Mouse (Mus musculus): Measurements from ENCODE around the gene Camta2. TPM values are rescaled to one million over a fixed set of nuclear protein-coding genes. Genes with fewer than 3 reads are reported as not detected.
A peak's percentile ranks its signal among the peaks of the same experiment; 100 is the strongest.

Gene Camta2
- polyA plus RNA-seq, 1 experiment from 2014 or later = 10.8 TPM

DNA sequence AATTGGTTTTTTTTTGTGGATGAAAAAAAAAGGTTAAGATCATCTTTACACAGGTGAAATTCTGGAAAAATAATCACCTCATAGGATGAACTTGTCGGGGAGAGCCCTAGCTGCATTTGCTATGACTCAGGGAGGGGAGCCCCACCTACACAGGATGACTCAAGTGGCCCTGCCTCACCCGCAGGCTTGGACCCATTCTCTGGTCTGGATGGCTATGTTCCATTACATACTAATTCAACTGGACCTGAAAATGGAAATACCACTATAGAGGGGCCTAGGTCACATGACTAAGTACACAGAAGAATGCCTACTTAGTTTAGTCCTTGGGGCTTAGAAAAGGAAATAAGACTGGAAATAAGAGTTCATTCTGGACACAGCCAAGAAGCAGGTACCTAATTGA is 36.5 kb downstream of the Camta2 start:
- no peak overlapping the region for H3K4me3 ChIP-seq (ENCODE audit: low read depth, low read length)
- no peaks in the 10 kb centered on the region for H3K27me3 ChIP-seq (ENCODE audit: control insufficient read depth, insufficient read depth, low read length)
- no peak overlapping the region for H3K4me2 ChIP-seq (ENCODE audit: low read depth, low read length, severe bottlenecking)
- no peak overlapping the region for H3K27ac ChIP-seq (ENCODE audit: low read depth, low read length)
- peaks cover 21% of the 10 kb centered on the region for H3K36me3 ChIP-seq (ENCODE audit: control insufficient read depth, insufficient read depth, low read length)
- no peak overlapping the region for H3K9ac ChIP-seq (ENCODE audit: low read length)
- H3K9me3 ChIP-seq (ENCODE audit: control insufficient read depth, low read length) = no peaks in the 10 kb centered on the region
- no peak for ATAC-seq (replicated peaks; ENCODE audit: low FRiP score)
- DNase-seq (ENCODE audit: low spot score) = no peak
- 82% methylated on average over 2 of the region's 2 CpGs for WGBS
- peaks cover 29% of the 10 kb centered on the region for H3K4me1 ChIP-seq (replicated peaks; ENCODE audit: control insufficient read depth, insufficient read depth, low read length)

DNA sequence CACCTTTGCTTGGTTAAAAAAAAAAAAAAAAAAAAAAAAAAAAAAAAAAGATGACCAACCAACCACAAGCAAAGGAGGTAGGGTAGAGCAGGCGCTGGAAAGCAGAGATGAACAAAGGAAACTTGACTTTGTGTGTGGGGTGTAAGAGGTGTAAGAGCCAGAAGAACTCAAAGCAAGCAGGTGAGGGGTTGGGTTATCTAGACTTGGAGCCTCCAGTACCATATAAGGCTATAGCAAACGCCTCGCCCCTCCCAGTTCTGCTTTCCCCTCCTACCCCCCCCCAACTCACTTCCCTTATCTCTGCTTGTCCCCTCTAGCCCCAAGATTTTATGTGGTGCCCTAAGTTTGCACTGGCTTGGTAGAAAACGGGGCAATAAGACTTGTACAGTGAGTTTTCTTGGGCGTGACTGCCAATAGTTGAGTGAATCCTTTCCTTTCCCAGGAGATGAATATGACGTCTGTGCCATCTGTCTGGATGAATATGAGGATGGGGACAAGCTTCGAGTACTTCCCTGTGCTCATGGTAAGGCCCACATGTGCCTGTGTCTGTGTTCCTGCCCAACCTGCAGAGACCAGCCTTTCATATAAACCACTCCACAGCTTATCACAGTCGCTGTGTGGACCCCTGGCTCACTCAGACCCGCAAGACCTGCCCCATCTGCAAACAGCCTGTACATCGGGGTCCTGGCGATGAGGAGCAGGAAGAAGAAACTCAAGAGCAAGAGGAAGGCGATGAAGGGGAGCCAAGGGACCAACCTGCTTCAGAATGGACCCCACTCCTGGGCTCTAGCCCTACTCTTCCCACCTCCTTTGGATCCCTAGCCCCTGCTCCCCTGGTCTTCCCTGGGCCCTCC is 37.4 kb downstream of the Camta2 start:
- peak; percentile 46 for DNase-seq (ENCODE audit: low spot score)
- 86% methylated on average over 11 of the region's 12 CpGs for WGBS
- H3K9me3 ChIP-seq (ENCODE audit: control insufficient read depth, low read length) = no peaks in the 10 kb centered on the region
- no peak overlapping the region for H3K4me2 ChIP-seq (ENCODE audit: low read depth, low read length, severe bottlenecking)
- no peak overlapping the region for H3K4me3 ChIP-seq (ENCODE audit: low read depth, low read length)
- no peaks in the 10 kb centered on the region for H3K27me3 ChIP-seq (ENCODE audit: control insufficient read depth, insufficient read depth, low read length)
- H3K27ac ChIP-seq (ENCODE audit: low read depth, low read length) = no peak overlapping the region
- no peak for ATAC-seq (replicated peaks; ENCODE audit: low FRiP score)
- H3K4me1 ChIP-seq (replicated peaks; ENCODE audit: control insufficient read depth, insufficient read depth, low read length) = peaks cover 29% of the 10 kb centered on the region
- no peak overlapping the region for H3K9ac ChIP-seq (ENCODE audit: low read length)
- H3K36me3 ChIP-seq (ENCODE audit: control insufficient read depth, insufficient read depth, low read length) = peaks cover 21% of the 10 kb centered on the region

DNA sequence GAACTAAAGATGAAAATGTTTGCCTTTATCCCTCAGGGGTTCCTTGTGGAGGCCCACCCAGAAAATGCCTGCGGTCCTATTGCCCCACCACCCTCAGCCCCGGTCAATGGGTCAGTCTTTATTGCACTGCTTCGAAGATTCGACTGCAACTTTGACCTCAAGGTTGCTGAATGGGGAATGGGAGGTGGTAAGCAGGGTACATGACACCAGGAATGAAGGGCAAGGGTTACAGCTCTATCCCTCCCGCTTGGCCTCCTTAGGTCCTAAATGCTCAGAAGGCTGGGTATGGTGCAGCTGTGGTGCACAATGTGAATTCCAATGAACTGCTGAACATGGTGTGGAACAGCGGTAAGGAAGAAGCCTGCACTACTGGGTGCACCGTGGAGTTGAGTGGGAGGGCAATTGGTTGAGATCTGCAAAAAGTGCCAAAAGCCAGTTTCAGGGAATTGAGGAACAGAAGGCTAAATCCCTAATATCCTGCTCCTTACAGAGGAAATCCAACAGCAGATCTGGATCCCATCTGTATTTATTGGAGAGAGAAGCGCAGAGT is 38.6 kb downstream of the Camta2 start:
- peaks cover 24% of the 10 kb centered on the region for H3K36me3 ChIP-seq (ENCODE audit: control insufficient read depth, insufficient read depth, low read length)
- H3K4me1 ChIP-seq (replicated peaks; ENCODE audit: control insufficient read depth, insufficient read depth, low read length) = peaks cover 29% of the 10 kb centered on the region
- H3K27ac ChIP-seq (ENCODE audit: low read depth, low read length) = no peak overlapping the region
- no peaks in the 10 kb centered on the region for H3K27me3 ChIP-seq (ENCODE audit: control insufficient read depth, insufficient read depth, low read length)
- H3K9me3 ChIP-seq (ENCODE audit: control insufficient read depth, low read length) = no peaks in the 10 kb centered on the region
- no peak overlapping the region for H3K9ac ChIP-seq (ENCODE audit: low read length)
- DNase-seq (ENCODE audit: low spot score) (no peak), ATAC-seq (replicated peaks; ENCODE audit: low FRiP score) (no peak)
- no peak overlapping the region for H3K4me2 ChIP-seq (ENCODE audit: low read depth, low read length, severe bottlenecking)
- WGBS = 85% methylated on average over 8 of the region's 8 CpGs
- H3K4me3 ChIP-seq (ENCODE audit: low read depth, low read length) = no peak overlapping the region

DNA sequence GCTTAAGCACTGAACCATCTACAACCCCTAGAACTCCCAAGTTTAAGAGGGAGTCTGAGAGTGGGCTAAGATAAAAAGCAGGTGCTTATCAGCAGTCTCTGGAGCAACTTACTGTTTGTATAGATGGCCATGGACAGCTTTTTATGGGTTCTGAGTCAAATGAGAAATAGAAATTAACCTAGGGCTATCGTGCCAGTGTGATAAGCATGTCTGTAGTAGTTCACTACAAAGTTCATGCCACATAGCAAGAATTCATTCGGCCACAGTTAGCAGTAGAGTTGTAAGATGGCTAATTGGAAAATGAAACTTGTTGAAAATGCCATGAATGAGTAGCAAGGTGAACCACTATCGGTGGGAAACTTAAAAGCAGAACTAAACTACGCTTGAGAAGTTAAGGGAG is 39.4 kb downstream of the Camta2 start:
- Histone ChIP-seq H3K9ac (ENCODE audit: low read length) (no peak overlapping the region; the same call in 1 of the 2 replicates), H3K4me3 (ENCODE audit: low read depth, low read length) (peak overlapping the region; percentile 60; the same call in 1 of the 2 replicates), H3K36me3 (ENCODE audit: control insufficient read depth, insufficient read depth, low read length) (peaks cover 24% of the 10 kb centered on the region), H3K9me3 (ENCODE audit: control insufficient read depth, low read length) (no peaks in the 10 kb centered on the region), H3K27me3 (ENCODE audit: control insufficient read depth, insufficient read depth, low read length) (no peaks in the 10 kb centered on the region), H3K4me2 (ENCODE audit: low read depth, low read length, severe bottlenecking) (peak overlapping the region; percentile 81; the same call in 1 of the 2 replicates), H3K4me1 (replicated peaks; ENCODE audit: control insufficient read depth, insufficient read depth, low read length) (peaks cover 29% of the 10 kb centered on the region), H3K27ac (ENCODE audit: low read depth, low read length) (no peak overlapping the region)
- DNase-seq (ENCODE audit: low spot score) (no peak), ATAC-seq (replicated peaks; ENCODE audit: low FRiP score) (no peak)
- 90% methylated on average over 4 of the region's 4 CpGs for WGBS

DNA sequence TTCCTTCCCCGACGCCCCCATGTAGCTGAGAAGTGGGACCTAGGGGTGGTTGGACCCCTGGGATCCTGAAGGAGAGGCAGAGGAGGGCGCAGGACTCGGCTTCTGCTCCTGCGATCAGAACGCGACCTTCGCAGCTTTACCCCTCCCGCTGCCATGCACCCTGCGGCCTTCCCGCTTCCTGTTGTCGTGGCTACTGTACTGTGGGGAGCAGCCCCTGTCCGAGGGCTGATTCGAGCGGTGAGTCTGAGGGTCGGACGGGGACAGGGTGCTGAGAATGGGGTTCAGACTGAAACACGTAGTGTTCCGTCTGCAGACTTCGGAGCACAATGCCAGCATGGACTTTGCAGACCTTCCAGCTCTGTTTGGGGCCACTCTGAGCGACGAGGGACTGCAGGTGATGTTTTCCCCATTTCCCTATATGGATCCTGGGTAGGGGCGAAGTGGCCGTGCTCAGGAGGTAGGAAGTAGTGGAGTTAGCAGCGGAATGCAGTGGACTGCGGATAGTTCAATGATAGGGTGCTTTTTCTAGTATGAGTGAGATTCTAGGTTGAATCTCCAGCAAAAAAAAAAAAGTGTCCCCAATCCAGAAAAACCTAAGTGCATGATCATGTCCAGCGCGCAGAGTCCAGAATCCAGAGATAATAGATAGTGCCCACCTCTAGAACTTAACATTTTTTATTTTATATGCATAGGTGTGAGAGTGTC is 40.0 kb downstream of the Camta2 start:
- peak; percentile 73 for DNase-seq (ENCODE audit: low spot score)
- H3K27me3 ChIP-seq (ENCODE audit: control insufficient read depth, insufficient read depth, low read length) = no peaks in the 10 kb centered on the region

DNA sequence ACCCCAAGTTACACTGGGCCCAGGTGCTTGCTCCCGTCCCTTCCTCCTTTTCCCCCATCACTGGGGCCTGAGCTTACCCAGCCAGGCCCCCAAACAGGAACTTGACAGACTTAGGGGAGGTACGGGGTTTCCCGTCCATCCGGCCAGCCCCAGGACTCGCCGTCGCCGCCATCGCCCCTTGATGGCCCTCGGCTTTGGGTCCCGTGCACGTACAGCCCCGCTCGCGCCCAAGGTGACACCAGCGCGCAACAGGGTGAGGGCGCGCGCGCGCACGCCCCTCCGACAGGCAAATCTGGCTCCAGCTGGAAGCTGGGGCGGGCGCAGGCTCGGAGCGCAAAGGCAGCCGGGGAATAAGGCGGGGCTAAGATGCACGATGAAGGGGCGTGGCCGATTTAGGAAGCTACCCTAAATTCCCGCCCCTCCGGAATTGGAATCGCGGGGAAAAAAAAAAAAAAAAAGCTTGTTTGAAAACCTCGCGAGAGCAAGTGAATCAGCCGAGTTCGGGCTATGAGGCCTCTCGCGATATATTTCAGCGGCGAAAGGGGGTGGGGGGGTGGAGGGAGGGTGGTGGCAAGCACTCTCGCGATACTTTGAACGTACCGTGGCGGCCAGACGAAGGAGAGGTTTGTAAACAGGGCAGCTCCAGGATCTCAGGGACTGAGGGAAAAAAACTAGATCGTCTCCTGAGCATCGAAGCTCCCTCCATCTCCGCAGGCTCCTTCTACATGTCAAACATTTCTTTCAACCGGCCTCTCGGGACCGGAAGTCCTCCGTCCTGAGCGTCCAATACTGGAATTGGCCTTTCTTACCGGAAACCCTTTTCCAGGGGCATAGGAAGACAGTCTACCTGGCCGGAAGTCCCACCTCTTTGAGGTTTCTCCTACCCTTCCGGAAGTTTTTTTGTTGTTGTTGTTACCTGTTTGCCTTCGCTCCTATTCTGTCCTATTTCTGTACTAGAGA is 40.9 kb downstream of the Camta2 start, which contains the start of the genes Rnf167 and Slc25a11:
Rnf167 (plus strand) TSS at position 545 of the 960 bp plus-strand sequence.
Slc25a11 (minus strand) TSS at position 789 of the 960 bp plus-strand sequence.
- peak within 1 kb of the TSS; percentile 86 for H3K27ac ChIP-seq (ENCODE audit: low read depth, low read length)
- H3K27me3 ChIP-seq (ENCODE audit: control insufficient read depth, insufficient read depth, low read length) = no peaks in the 10 kb centered on the region
- DNase-seq (ENCODE audit: low spot score) (peak; percentile 98), ATAC-seq (replicated peaks; ENCODE audit: low FRiP score) (peak; percentile 82)
- peaks cover 24% of the 10 kb centered on the region for H3K36me3 ChIP-seq (ENCODE audit: control insufficient read depth, insufficient read depth, low read length)
- peak within 1 kb of the TSS; percentile 94 for H3K9ac ChIP-seq (ENCODE audit: low read length)
- peak within 1 kb of the TSS; percentile 87 for H3K4me2 ChIP-seq (ENCODE audit: low read depth, low read length, severe bottlenecking)
- peak within 1 kb of the TSS; percentile 60 for H3K4me3 ChIP-seq (ENCODE audit: low read depth, low read length)
- no peaks in the 10 kb centered on the region for H3K9me3 ChIP-seq (ENCODE audit: control insufficient read depth, low read length)
- H3K4me1 ChIP-seq (replicated peaks; ENCODE audit: control insufficient read depth, insufficient read depth, low read length) = peaks cover 23% of the 10 kb centered on the region; the same call in 1 of the 2 replicates
- under 1% methylated on average over 63 of the region's 63 CpGs for WGBS

More for the DNA sequence above, 40.0 kb downstream of the Camta2 start:
- peaks cover 24% of the 10 kb centered on the region for H3K36me3 ChIP-seq (ENCODE audit: control insufficient read depth, insufficient read depth, low read length)
- peak; percentile 21; the same call in 1 of the 2 replicates for ATAC-seq (replicated peaks; ENCODE audit: low FRiP score)
- H3K9ac ChIP-seq (ENCODE audit: low read length) = peak overlapping the region; percentile 65
- H3K9me3 ChIP-seq (ENCODE audit: control insufficient read depth, low read length) = no peaks in the 10 kb centered on the region
- peak overlapping the region; percentile 86 for H3K27ac ChIP-seq (ENCODE audit: low read depth, low read length)
- H3K4me2 ChIP-seq (ENCODE audit: low read depth, low read length, severe bottlenecking) = peak overlapping the region; percentile 81
- H3K4me1 ChIP-seq (replicated peaks; ENCODE audit: control insufficient read depth, insufficient read depth, low read length) = peaks cover 27% of the 10 kb centered on the region
- H3K4me3 ChIP-seq (ENCODE audit: low read depth, low read length) = peak overlapping the region; percentile 60
- 6% methylated on average over 28 of the region's 28 CpGs for WGBS

DNA sequence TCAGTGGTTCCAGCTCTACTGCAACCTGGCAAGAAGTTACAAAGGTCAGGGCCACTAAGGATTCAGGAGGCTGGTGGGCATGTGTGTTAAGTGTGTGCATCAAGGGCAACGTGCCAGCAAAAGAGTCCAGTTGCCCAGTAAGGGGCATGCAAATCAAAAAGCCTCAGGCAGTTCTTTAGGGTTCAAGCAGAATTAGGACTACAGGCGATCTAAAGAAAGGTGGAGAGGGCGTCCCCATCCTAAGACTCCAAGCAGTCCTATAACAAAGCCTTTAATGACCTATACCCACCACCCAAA is 41.7 kb downstream of the Camta2 start:
- Histone ChIP-seq H3K9me3 (ENCODE audit: control insufficient read depth, low read length) (no peaks in the 10 kb centered on the region), H3K9ac (ENCODE audit: low read length) (peak overlapping the region; percentile 94), H3K4me3 (ENCODE audit: low read depth, low read length) (peak overlapping the region; percentile 60), H3K4me2 (ENCODE audit: low read depth, low read length, severe bottlenecking) (peak overlapping the region; percentile 87), H3K4me1 (replicated peaks; ENCODE audit: control insufficient read depth, insufficient read depth, low read length) (peaks cover 19% of the 10 kb centered on the region; the same call in 1 of the 2 replicates), H3K27me3 (ENCODE audit: control insufficient read depth, insufficient read depth, low read length) (no peaks in the 10 kb centered on the region), H3K27ac (ENCODE audit: low read depth, low read length) (peak overlapping the region; percentile 77), H3K36me3 (ENCODE audit: control insufficient read depth, insufficient read depth, low read length) (peaks cover 22% of the 10 kb centered on the region)
- WGBS = 19% methylated on average over 3 of the region's 3 CpGs
- ATAC-seq (replicated peaks; ENCODE audit: low FRiP score) (no peak), DNase-seq (ENCODE audit: low spot score) (no peak)

Measured in forebrain, embryonic 11.5 days (tissue).